Mouse (Mus musculus) retina, embryonic 14.5 days (tissue): ENCODE data around the gene Baz2b.
"Not testable (repeated sequence)": the region's sequence is repeated elsewhere in the genome, so short reads cannot be mapped to it uniquely, and the experiment has no call there.

Experiments used
- DNase-seq: peaks from one replicate; pipeline ENCODE4 v3.0.0-alpha.2; 2015; ENCODE audit warnings: low spot score

Baz2b gene

GRCm38 (mm10) chr2:60200051-60200562 lies 9.5 kb downstream of the Baz2b start:
- DNase-seq: no peak

GRCm38 (mm10) chr2:60196841-60197240 lies 12.8 kb downstream of the Baz2b start:
- no peak for DNase-seq

GRCm38 (mm10) chr2:60181696-60182095 lies 27.9 kb downstream of the Baz2b start:
- no peak for DNase-seq

GRCm38 (mm10) chr2:60177490-60177889 lies 32.1 kb downstream of the Baz2b start:
- DNase-seq: no peak

- no peak for DNase-seq
Measured at GRCm38 (mm10) chr2:60176087-60176486, 33.6 kb downstream of the Baz2b start.

GRCm38 (mm10) chr2:60175078-60175477 lies 34.6 kb downstream of the Baz2b start:
- DNase-seq: no peak

GRCm38 (mm10) chr2:60173595-60173994 lies 36.0 kb downstream of the Baz2b start:
- no peak for DNase-seq

GRCm38 (mm10) chr2:60173190-60173589 lies 36.4 kb downstream of the Baz2b start:
- DNase-seq: no peak

- no peak for DNase-seq
Measured at GRCm38 (mm10) chr2:60172531-60172914, 37.1 kb downstream of the Baz2b start.

GRCm38 (mm10) chr2:60171786-60172530 lies 37.7 kb downstream of the Baz2b start:
- no peak for DNase-seq

GRCm38 (mm10) chr2:60166878-60167277 lies 42.8 kb downstream of the Baz2b start:
- no peak for DNase-seq

GRCm38 (mm10) chr2:60165679-60166078 lies 44.0 kb downstream of the Baz2b start:
- no peak for DNase-seq

- DNase-seq: no peak
Measured at GRCm38 (mm10) chr2:60163744-60164143, 45.9 kb downstream of the Baz2b start.

GRCm38 (mm10) chr2:60152481-60152880 lies 57.2 kb downstream of the Baz2b start:
- DNase-seq: no peak

GRCm38 (mm10) chr2:60148651-60149050 lies 61.0 kb downstream of the Baz2b start:
- peak; percentile 66 for DNase-seq

- DNase-seq: peak; percentile 49
Measured at GRCm38 (mm10) chr2:60147428-60147827, 62.2 kb downstream of the Baz2b start.

GRCm38 (mm10) chr2:60145742-60146141 lies 63.9 kb downstream of the Baz2b start:
- no peak for DNase-seq

- DNase-seq: no peak
Measured at GRCm38 (mm10) chr2:60143383-60143782, 66.3 kb downstream of the Baz2b start.

- DNase-seq: no peak
Measured at GRCm38 (mm10) chr2:60142281-60142680, 67.4 kb downstream of the Baz2b start.

GRCm38 (mm10) chr2:60138751-60139162 lies 70.9 kb downstream of the Baz2b start:
- no peak for DNase-seq

- DNase-seq: no peak
Measured at GRCm38 (mm10) chr2:60135796-60136195, 73.8 kb downstream of the Baz2b start.

- DNase-seq: not testable (repeated sequence)
Measured at GRCm38 (mm10) chr2:60134958-60135357, 74.7 kb downstream of the Baz2b start.

GRCm38 (mm10) chr2:60133072-60133471 lies 76.6 kb downstream of the Baz2b start:
- no peak for DNase-seq
